In the genomic region with DNA sequence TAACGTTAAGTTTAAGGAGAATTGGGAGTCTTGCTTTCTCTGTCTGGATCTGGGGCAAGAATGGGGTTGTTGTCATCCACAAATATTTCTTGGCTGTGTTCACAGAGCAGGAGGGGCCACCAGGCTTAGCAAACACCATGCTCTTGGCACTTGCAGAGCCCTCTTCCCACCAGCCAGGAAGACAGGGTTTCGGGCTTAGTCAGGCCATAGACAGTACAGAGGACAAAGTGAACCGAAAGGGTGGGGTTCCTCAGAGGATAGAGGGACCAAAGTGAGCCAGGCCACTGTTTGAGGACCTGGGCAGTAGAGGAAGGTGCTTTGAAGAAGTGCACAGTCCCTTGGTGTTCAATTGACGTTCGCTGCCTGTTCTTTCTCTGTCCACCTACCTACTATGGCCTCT, we compare ENCODE assay signal across 15 mouse cellular contexts. TPM values are rescaled to one million over a fixed set of nuclear protein-coding genes. Genes with fewer than 3 reads are reported as not detected.
A peak's percentile ranks its signal among the peaks of the same experiment; 100 is the strongest.
DNase-seq lines count a peak whose midpoint lies in the region; ATAC-seq and TF ChIP-seq lines count a peak whose summit lies in the region.
"Had no signal": no experiment of that assay in that cellular context is flagged by ENCODE, and none has a peak within 500 bp of the region (broad histone marks: within the 10 kb centered on the region; RNA-seq: fewer than 3 reads in every experiment).

No protein-coding gene starts in this region.

- TF ChIP-seq POLR2A in heart, adult 2 months (IDR thresholded peaks at IDR 0.05; ENCODE audit: insufficient read depth, low read depth, low read length) = no peak
- no peak for TF ChIP-seq POLR2A in liver, adult 2 months (IDR thresholded peaks at IDR 0.05; ENCODE audit: extremely low read depth, insufficient read depth, low read length)

- DNase-seq in adrenal gland, postnatal 10 days = peak; percentile 8
- no peak for DNase-seq in adrenal gland, adult 18-20 months (ENCODE audit: low spot score in 2 of 2)
- DNase-seq in heart, adult 2 months = peak in 1 of 2 experiments; percentile 36
- no peak for DNase-seq in heart, embryonic 10.5 days (ENCODE audit: low spot score)
- DNase-seq in liver, adult 2 months (ENCODE audit: extremely low read depth, low read depth, low spot score) = peak; percentile 31
- peak; percentile 14 for DNase-seq in heart, postnatal 25 days (ENCODE audit: low spot score)
- DNase-seq: right cerebral cortex, adult 18-20 months had no signal

- H3K27me3 ChIP-seq in heart, adult 2 months (ENCODE audit: control insufficient read depth, insufficient read depth, low read length) = no peaks in the 10 kb centered on the region
- peaks cover 51% of the 10 kb centered on the region for H3K27me3 ChIP-seq in heart, embryonic 10.5 days (ENCODE audit: insufficient read depth, poor library complexity, severe bottlenecking)
- H3K27me3 ChIP-seq in liver, adult 2 months (ENCODE audit: control insufficient read depth, insufficient read depth, low read length) = no peaks in the 10 kb centered on the region
- H3K27me3 ChIP-seq in liver, embryonic 12.5 days (replicated peaks) = peaks cover 57% of the 10 kb centered on the region
- peaks cover 10% of the 10 kb centered on the region; the same call in 1 of the 2 replicates for H3K27me3 ChIP-seq in kidney, embryonic 14.5 days (ENCODE audit: control insufficient read depth, insufficient read depth, low read length)

- no peak for TF ChIP-seq CTCF in heart, adult 2 months (IDR thresholded peaks at IDR 0.05)
- no peak for TF ChIP-seq CTCF in liver, adult 2 months (IDR thresholded peaks at IDR 0.05; ENCODE audit: low read depth, low read length)

- TF ChIP-seq EP300 in heart, adult 2 months (IDR thresholded peaks at IDR 0.05; ENCODE audit: insufficient read depth, low read depth, low read length) = no peak

- no peak overlapping the region for H3K4me3 ChIP-seq in heart, adult 2 months
- H3K4me3 ChIP-seq in heart, embryonic 10.5 days = no peak overlapping the region
- H3K4me3 ChIP-seq in liver, adult 2 months (ENCODE audit: insufficient read depth, low read depth, low read length) = no peak overlapping the region
- no peak overlapping the region for H3K4me3 ChIP-seq in liver, embryonic 12.5 days
- no peak overlapping the region for H3K4me3 ChIP-seq in kidney, embryonic 14.5 days (ENCODE audit: low read length)
- H3K4me3 ChIP-seq: embryonic facial prominence, embryonic 15.5 days; megakaryocyte, embryonic 14.5 days; neural tube, embryonic 15.5 days had no signal

- WGBS in heart, adult 2 months = 38% methylated on average over 5 of the region's 5 CpGs
- 86% methylated on average over 5 of the region's 5 CpGs for WGBS in heart, embryonic 10.5 days
- 48% methylated on average over 5 of the region's 5 CpGs for WGBS in liver, adult 2 months
- WGBS in liver, embryonic 12.5 days (ENCODE audit: insufficient replicate concordance) = 67% methylated on average over 5 of the region's 5 CpGs
- WGBS in kidney, embryonic 14.5 days = 81% methylated on average over 5 of the region's 5 CpGs

- H3K4me1 ChIP-seq in heart, adult 2 months (ENCODE audit: control insufficient read depth, insufficient read depth, low read length) = peaks cover 15% of the 10 kb centered on the region
- 0 out of 2 replicates have a peak, but pooled peaks cover 3% of the 10 kb centered on the region for H3K4me1 ChIP-seq in heart, embryonic 10.5 days
- no peaks in the 10 kb centered on the region; the same call in none of the 2 replicates for H3K4me1 ChIP-seq in liver, adult 2 months (ENCODE audit: control insufficient read depth, insufficient read depth, low read length)
- no peaks in the 10 kb centered on the region for H3K4me1 ChIP-seq in liver, embryonic 12.5 days
- no peaks in the 10 kb centered on the region for H3K4me1 ChIP-seq in kidney, embryonic 14.5 days (ENCODE audit: control insufficient read depth, insufficient read depth, low read length)

- H3K9me3 ChIP-seq in heart, embryonic 10.5 days = no peaks in the 10 kb centered on the region
- no peaks in the 10 kb centered on the region for H3K9me3 ChIP-seq in liver, embryonic 12.5 days (replicated peaks)
- H3K9me3 ChIP-seq in kidney, embryonic 14.5 days (ENCODE audit: control insufficient read depth, low read length) = no peaks in the 10 kb centered on the region
- H3K9me3 ChIP-seq: embryonic facial prominence, embryonic 15.5 days; neural tube, embryonic 15.5 days had no signal

- peaks cover 4% of the 10 kb centered on the region for H3K36me3 ChIP-seq in heart, adult 2 months (ENCODE audit: control insufficient read depth, insufficient read depth, low read length)
- H3K36me3 ChIP-seq in heart, embryonic 10.5 days = no peaks in the 10 kb centered on the region
- no peaks in the 10 kb centered on the region for H3K36me3 ChIP-seq in liver, adult 2 months (ENCODE audit: control insufficient read depth, insufficient read depth, low read length)
- no peaks in the 10 kb centered on the region for H3K36me3 ChIP-seq in liver, embryonic 12.5 days
- H3K36me3 ChIP-seq in kidney, embryonic 14.5 days (ENCODE audit: control insufficient read depth, insufficient read depth, low read length) = no peaks in the 10 kb centered on the region
- H3K36me3 ChIP-seq: embryonic facial prominence, embryonic 15.5 days; neural tube, embryonic 15.5 days had no signal

- no peak overlapping the region for H3K9ac ChIP-seq in heart, adult 2 months (ENCODE audit: low read depth, low read length)
- H3K9ac ChIP-seq in liver, adult 2 months (ENCODE audit: low read depth, low read length) = no peak overlapping the region
- no peak overlapping the region for H3K9ac ChIP-seq in liver, embryonic 12.5 days
- no peak overlapping the region for H3K9ac ChIP-seq in kidney, embryonic 14.5 days (ENCODE audit: low read depth, low read length)
- H3K9ac ChIP-seq: embryonic facial prominence, embryonic 15.5 days; liver, embryonic 14.5 days; neural tube, embryonic 15.5 days had no signal

- no peaks in the 10 kb centered on the region; the same call in 1 of the 2 replicates for H3K79me2 ChIP-seq in heart, adult 2 months (replicated peaks; ENCODE audit: control insufficient read depth, insufficient read depth, low read length)
- H3K79me2 ChIP-seq in liver, adult 2 months (ENCODE audit: control insufficient read depth, insufficient read depth, low read length) = no peaks in the 10 kb centered on the region; the same call in 1 of the 2 replicates

- H3K4me2 ChIP-seq in liver, embryonic 12.5 days = no peak overlapping the region
- no peak overlapping the region for H3K4me2 ChIP-seq in kidney, embryonic 14.5 days (replicated peaks; ENCODE audit: low read depth, low read length)
- H3K4me2 ChIP-seq: embryonic facial prominence, embryonic 15.5 days; neural tube, embryonic 15.5 days had no signal

- intact Hi-C loops in heart, adult 2 months (cut with DNase I) = loop anchor here (5.0 to 10.0 kb wide), 3 partner anchors 146 to 1634 kb away; partner anchors contain the start of genes Hsd17b10 and Phf8
- intact Hi-C loops in heart, postnatal 25 days (cut with DNase I) = loop anchor here (2.0 to 5.0 kb wide), 2 partner anchors 16 to 1636 kb away; no protein-coding TSS in a partner anchor

- no peak for ATAC-seq in liver, embryonic 12.5 days
- ATAC-seq in kidney, embryonic 14.5 days (ENCODE audit: low FRiP score, low TSS enrichment) = no peak
- ATAC-seq: forebrain, embryonic 14.5 days; intestine, postnatal 0 days had no signal

- H3K27ac ChIP-seq in heart, adult 2 months = peak overlapping the region; percentile 51
- no peak overlapping the region for H3K27ac ChIP-seq in heart, embryonic 10.5 days
- no peak overlapping the region for H3K27ac ChIP-seq in liver, adult 2 months (replicated peaks; ENCODE audit: insufficient read depth, low read depth, low read length)
- H3K27ac ChIP-seq in liver, embryonic 12.5 days = no peak overlapping the region
- H3K27ac ChIP-seq in kidney, embryonic 14.5 days (ENCODE audit: low read depth, low read length) = no peak overlapping the region
- H3K27ac ChIP-seq: embryonic facial prominence, embryonic 15.5 days; liver, embryonic 14.5 days; neural tube, embryonic 15.5 days had no signal

RNA-seq across cellular contexts. Expression of gene Iqsec2, which starts 4.6 kb away (rescaled TPM):
- 10 to 100 TPM; 25.3 to 30.0 TPM for total RNA-seq in adrenal gland, postnatal 10 days (2021)
- 10 to 100 TPM; 28.8 to 37.8 TPM for total RNA-seq in adrenal gland, adult 18-20 months (2021)
- total RNA-seq in heart, adult 2 months (2021) = 10 to 100 TPM; 61.3 to 75.9 TPM
- 111 and 126 TPM in 2 replicates for polyA plus RNA-seq in heart, adult 2 months (2012; rRNA removed)
- polyA plus RNA-seq in heart, embryonic 10.5 days (2016; fragmentation: Nextera tagmentation; extraction: Ambion mirVana) = 7.7 and 17.3 TPM in 2 replicates
- total RNA-seq in liver, adult 2 months (2014; rRNA removed) = 4.1 and 4.8 TPM in 2 replicates
- 9.5 and 11.5 TPM in 2 replicates for polyA plus RNA-seq in liver, adult 2 months (2012; rRNA removed)
- polyA plus RNA-seq in liver, embryonic 12.5 days (2016; fragmentation: Nextera tagmentation; extraction: Ambion mirVana) = 0.73 and 0.75 TPM in 2 replicates
- 10 to 100 TPM; 80.6 to 80.7 TPM for total RNA-seq in heart, postnatal 25 days (2021)
- polyA plus RNA-seq in kidney, embryonic 14.5 days (2014; fragmentation: Nextera tagmentation; extraction: Ambion mirVana) = 3.8 and 4.0 TPM in 2 replicates

Comparison
In these comparisons a context has a peak if more than half of its experiments do, and no peak if none do; other contexts are left out.
1. DNase-seq: peak in adrenal gland, postnatal 10 days (single experiment), liver, adult 2 months (single experiment) and heart, postnatal 25 days (single experiment); none in adrenal gland, adult 18-20 months (0 of 2) and heart, embryonic 10.5 days (single experiment).